Mouse (Mus musculus) natural killer cell, adult 2 months (primary cell): ENCODE data around the gene Ahdc1.

Experiments
- DNase-seq, 2 experiments: peaks; one replicate each; pipeline ENCODE4 v3.0.0; 2022; ENCODE audit warnings: low spot score in 2 of 2

Ahdc1 gene

DNA sequence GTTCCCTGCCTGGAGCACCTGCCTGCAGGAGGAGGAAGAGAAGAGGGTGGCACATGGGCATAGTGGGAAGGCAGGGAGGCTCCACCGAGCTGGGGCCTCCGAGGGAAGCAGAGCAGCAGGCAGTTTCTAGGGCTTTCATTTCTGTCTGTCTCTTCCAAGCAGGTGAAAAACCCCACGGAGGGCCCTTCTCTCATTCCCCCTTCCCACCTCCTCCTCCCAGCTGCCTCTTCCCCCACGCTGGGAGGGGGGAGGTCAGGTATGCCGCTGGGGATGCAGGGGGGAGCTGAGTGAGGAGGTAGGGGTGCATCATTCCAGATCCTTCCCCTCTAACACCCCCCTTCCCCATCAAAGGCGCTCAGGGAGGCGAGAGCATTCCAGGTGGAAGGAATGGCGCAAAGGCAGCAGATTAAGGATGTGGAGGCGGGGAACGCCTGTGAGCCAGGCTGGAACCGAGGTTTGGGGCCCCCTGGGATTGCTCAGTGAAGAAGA, 109.8 kb downstream of the Ahdc1 start:
- DNase-seq, result no peak

DNA sequence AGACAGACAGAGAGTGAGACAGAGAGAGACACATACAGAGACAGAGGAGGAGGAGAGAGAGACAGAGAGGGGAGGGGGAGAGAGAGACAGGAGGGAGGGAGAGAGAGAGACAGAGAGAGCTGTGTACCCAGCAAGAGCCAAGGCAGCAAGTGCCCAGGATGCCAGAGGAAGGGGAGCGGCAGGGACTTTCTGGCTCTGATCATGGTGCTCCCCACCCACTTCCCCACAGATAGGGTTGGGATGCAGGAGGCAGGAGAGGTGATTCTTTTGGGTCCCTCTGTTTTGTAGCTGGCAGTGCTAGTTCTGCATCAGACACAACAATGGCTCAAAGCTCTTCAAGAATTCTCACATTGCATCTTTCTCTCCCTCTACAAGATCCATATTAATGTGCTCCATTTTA, 110.4 kb downstream of the Ahdc1 start:
- DNase-seq, result no peak

- no peak for DNase-seq
These were observed 111.0 kb downstream of the Ahdc1 start for GRCm38 (mm10) chr4:133121974-133122637.

GRCm38 (mm10) chr4:133127079-133127478, 116.0 kb downstream of the Ahdc1 start:
- DNase-seq, result no peak
